Mouse (Mus musculus) activated CD4-positive, CD25-positive, alpha-beta regulatory T cell, adult 4 months (primary cell): ENCODE results near the gene Kcnk7. TPM values are rescaled to one million over a fixed set of nuclear protein-coding genes. Genes with fewer than 3 reads are reported as not detected.

Experiments used
- ATAC-seq: one replicate; pipeline ENCODE4 v1.8.0; 2017
- polyA plus RNA-seq, 2 experiments: library from polyadenylated mRNA; unstranded; fragments of 100-300 nt; shearing (Covaris generic); gene quantifications; one replicate each; pipeline ENCODE4 v1.2.1; 2017

The Kcnk7 gene
- polyA plus RNA-seq, 2 experiments from 2014 or later, result 1.5 to 2.8 TPM

- peak; percentile 7 for ATAC-seq
These were observed 21.8 kb downstream of the Kcnk7 start, which contains the start of gene Ehbp1l1 for GRCm38 (mm10) chr19:5725767-5726515. Ehbp1l1 (minus strand) TSS chr19:5726317.

GRCm38 (mm10) chr19:5726961-5727578 is 22.9 kb downstream of the Kcnk7 start:
- ATAC-seq, result peak; percentile 74

GRCm38 (mm10) chr19:5727701-5728100 is 23.5 kb downstream of the Kcnk7 start:
- ATAC-seq, result no peak

GRCm38 (mm10) chr19:5728631-5729443 is 24.7 kb downstream of the Kcnk7 start:
- no peak for ATAC-seq

GRCm38 (mm10) chr19:5729444-5729815 is 25.3 kb downstream of the Kcnk7 start, which contains the start of gene Fam89b:
Fam89b (minus strand) TSS chr19:5729653.
- peak; percentile 30 for ATAC-seq

- ATAC-seq, result no peak
These were observed 26.4 kb downstream of the Kcnk7 start for GRCm38 (mm10) chr19:5730314-5731186.

GRCm38 (mm10) chr19:5731264-5731978 is 27.3 kb downstream of the Kcnk7 start:
- no peak for ATAC-seq

GRCm38 (mm10) chr19:5734325-5734724 is 30.2 kb downstream of the Kcnk7 start:
- ATAC-seq, result no peak

- ATAC-seq, result no peak
These were observed 35.3 kb downstream of the Kcnk7 start for GRCm38 (mm10) chr19:5739446-5739845.

GRCm38 (mm10) chr19:5740320-5741317 is 36.5 kb downstream of the Kcnk7 start, which contains the start of gene Ltbp3:
Ltbp3 (plus strand) TSS chr19:5740904.
- ATAC-seq, result no peak

- ATAC-seq, result no peak
These were observed 37.6 kb downstream of the Kcnk7 start for GRCm38 (mm10) chr19:5741641-5742240.

GRCm38 (mm10) chr19:5742241-5742641 is 38.1 kb downstream of the Kcnk7 start:
- no peak for ATAC-seq

GRCm38 (mm10) chr19:5743576-5743975 is 39.4 kb downstream of the Kcnk7 start:
- ATAC-seq, result no peak

- ATAC-seq, result no peak
These were observed 41.9 kb downstream of the Kcnk7 start for GRCm38 (mm10) chr19:5745756-5746710.

GRCm38 (mm10) chr19:5746907-5747363 is 42.8 kb downstream of the Kcnk7 start:
- ATAC-seq, result no peak

- no peak for ATAC-seq
These were observed 45.3 kb downstream of the Kcnk7 start for GRCm38 (mm10) chr19:5749476-5749875.

- ATAC-seq, result no peak
These were observed 46.8 kb downstream of the Kcnk7 start for GRCm38 (mm10) chr19:5750951-5751350.

GRCm38 (mm10) chr19:5751742-5752141 is 47.6 kb downstream of the Kcnk7 start:
- ATAC-seq, result no peak
